In genomic region chr16:33399913-33400782, GRCm38 (mm10) we compare ENCODE assay signal across 8 mouse cellular contexts. TPM values are rescaled to one million over a fixed set of nuclear protein-coding genes. Genes with fewer than 3 reads are reported as not detected.
DNase-seq lines count a peak whose midpoint lies in the region; ATAC-seq and TF ChIP-seq lines count a peak whose summit lies in the region.

No protein-coding gene starts in this region.

- no peak overlapping the region for H3K27ac ChIP-seq in embryonic facial prominence, embryonic 11.5 days (replicated peaks; ENCODE audit: low read depth, low read length)
- H3K27ac ChIP-seq in lung, embryonic 15.5 days: peak overlapping the region; percentile 69
- H3K27ac ChIP-seq in olfactory bulb, adult 2 months (ENCODE audit: insufficient read depth, low read depth, low read length): no peak overlapping the region

- no peaks in the 10 kb centered on the region for H3K27me3 ChIP-seq in embryonic facial prominence, embryonic 11.5 days (ENCODE audit: control insufficient read depth, insufficient read depth, low read length)
- H3K27me3 ChIP-seq in lung, embryonic 15.5 days: no peaks in the 10 kb centered on the region

- H3K4me1 ChIP-seq in embryonic facial prominence, embryonic 11.5 days (ENCODE audit: control insufficient read depth, insufficient read depth, low read length): no peaks in the 10 kb centered on the region; the same call in 1 of the 2 replicates
- peaks cover 29% of the 10 kb centered on the region for H3K4me1 ChIP-seq in lung, embryonic 15.5 days
- peaks cover 7% of the 10 kb centered on the region for H3K4me1 ChIP-seq in olfactory bulb, adult 2 months (ENCODE audit: control insufficient read depth, insufficient read depth, low read length)

- H3K4me2 ChIP-seq in embryonic facial prominence, embryonic 11.5 days (ENCODE audit: low read depth, low read length): peak overlapping the region; percentile 69
- peak overlapping the region; percentile 75 for H3K4me2 ChIP-seq in lung, embryonic 15.5 days

- peak; percentile 76 for ATAC-seq in embryonic facial prominence, embryonic 11.5 days (replicated peaks; ENCODE audit: insufficient number of reproducible peaks, low FRiP score, low TSS enrichment, low read depth)
- peak; percentile 76; the same call in 1 of the 2 replicates for ATAC-seq in lung, embryonic 15.5 days (ENCODE audit: borderline replicate concordance, extremely low read depth, low FRiP score, low TSS enrichment)

- H3K36me3 ChIP-seq in embryonic facial prominence, embryonic 11.5 days (replicated peaks; ENCODE audit: control insufficient read depth, insufficient read depth, low read depth, low read length): no peaks in the 10 kb centered on the region
- H3K36me3 ChIP-seq in lung, embryonic 15.5 days: no peaks in the 10 kb centered on the region

- H3K4me3 ChIP-seq in embryonic facial prominence, embryonic 11.5 days (ENCODE audit: low read depth, low read length): peak overlapping the region; percentile 37
- peak overlapping the region; percentile 45 for H3K4me3 ChIP-seq in lung, embryonic 15.5 days
- peak overlapping the region; percentile 46 for H3K4me3 ChIP-seq in olfactory bulb, adult 2 months (ENCODE audit: insufficient read depth, low read depth, low read length)

- DNase-seq in A20 (ENCODE audit: low read depth, low spot score) (peak; percentile 90), adipocyte (ENCODE audit: low spot score) (peak; percentile 81)
- DNase-seq in embryonic facial prominence, embryonic 11.5 days (ENCODE audit: low spot score): peak; percentile 81
- peak; percentile 78 to 79 for DNase-seq in heart, adult 9 months (ENCODE audit: low spot score in 2 of 2)
- peak; percentile 71 for DNase-seq in kidney, adult 9 months
- DNase-seq in thymus, postnatal 14 days: peak; percentile 82

- no peak for TF ChIP-seq POLR2A in olfactory bulb, adult 2 months (IDR thresholded peaks at IDR 0.05; ENCODE audit: insufficient read depth, low read depth, low read length)

- WGBS in embryonic facial prominence, embryonic 11.5 days: 1% methylated on average over 28 of the region's 28 CpGs
- WGBS in lung, embryonic 15.5 days: 1% methylated on average over 28 of the region's 28 CpGs
- WGBS in olfactory bulb, adult 2 months: 2% methylated on average over 28 of the region's 28 CpGs

- H3K9ac ChIP-seq in embryonic facial prominence, embryonic 11.5 days (replicated peaks; ENCODE audit: low read length): peak overlapping the region; percentile 57
- peak overlapping the region; percentile 46 for H3K9ac ChIP-seq in lung, embryonic 15.5 days

- no peak for TF ChIP-seq CTCF in olfactory bulb, adult 2 months (IDR thresholded peaks at IDR 0.05; ENCODE audit: insufficient read depth, low read depth, low read length)

- no peaks in the 10 kb centered on the region for H3K9me3 ChIP-seq in embryonic facial prominence, embryonic 11.5 days (replicated peaks; ENCODE audit: control insufficient read depth, low read length)
- H3K9me3 ChIP-seq in lung, embryonic 15.5 days: no peaks in the 10 kb centered on the region

RNA-seq across cellular contexts. Expression of gene Zfp148, which starts 19.5 kb away (rescaled TPM):
- polyA plus RNA-seq in embryonic facial prominence, embryonic 11.5 days (2014; fragmentation: Nextera tagmentation; extraction: Ambion mirVana): 51.8 and 52.9 TPM in 2 replicates
- 55.5 and 61.4 TPM in 2 replicates for polyA plus RNA-seq in lung, embryonic 15.5 days (2015; fragmentation: Nextera tagmentation; extraction: Ambion mirVana)
- 48.4 and 83.8 TPM in 2 replicates for polyA plus RNA-seq in olfactory bulb, adult 2 months (2012; ENCODE audit: insufficient read depth, insufficient read length, low replicate concordance, missing spikeins)
